Mouse (Mus musculus): ENCODE data around the gene Zfp386. TPM values are rescaled to one million over a fixed set of nuclear protein-coding genes. Genes with fewer than 3 reads are reported as not detected.

Gene Zfp386
- total and polyA plus RNA-seq, 3 experiments: 2.1 to 67.0 (median 55.8) TPM

DNA sequence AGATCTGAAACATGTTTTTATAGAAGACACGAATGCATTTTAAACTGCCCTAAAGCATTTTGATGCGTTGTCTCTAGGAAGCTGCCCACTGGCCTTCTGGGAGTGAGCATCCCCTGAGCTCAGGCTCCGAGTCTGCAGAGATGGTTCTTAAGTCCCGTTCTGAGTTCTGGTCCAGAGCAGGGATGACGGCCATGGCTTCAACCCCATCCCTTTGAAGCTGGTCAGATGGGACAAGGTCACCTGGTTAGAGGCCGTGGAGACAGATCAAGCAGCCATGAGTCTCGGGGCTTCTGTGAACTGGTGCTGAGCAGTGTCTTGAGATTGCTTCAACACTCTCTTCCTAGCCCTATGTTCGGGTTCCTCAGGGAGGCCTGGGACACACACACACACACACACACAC, 49.6 kb downstream of the Zfp386 start:
- DNase-seq (ENCODE audit: low spot score) (no peak), ATAC-seq (ENCODE audit: extremely low read depth, insufficient number of reproducible peaks, low FRiP score, poor library complexity, severe bottlenecking) (no peak)
- H3K36me3 ChIP-seq (replicated peaks): no peaks in the 10 kb centered on the region
- H3K4me1 ChIP-seq (ENCODE audit: insufficient read depth, low read depth, low read length): no peaks in the 10 kb centered on the region
- H3K27me3 ChIP-seq (ENCODE audit: insufficient read depth, low read length): no peaks in the 10 kb centered on the region
- peaks cover 3% of the 10 kb centered on the region for H3K9me3 ChIP-seq (replicated peaks)
- no peak for TF ChIP-seq GATA2 (IDR thresholded peaks at IDR 0.05; ENCODE audit: borderline replicate concordance, low read depth, low read length)
- TF ChIP-seq POLR2AphosphoS5 (IDR thresholded peaks at IDR 0.05; ENCODE audit: insufficient replicate concordance, low read depth, low read length): no peak
- no peak for TF ChIP-seq CTCF (IDR thresholded peaks at IDR 0.05; ENCODE audit: low read depth, low read length)
- TF ChIP-seq TAL1 (conservative IDR thresholded peaks at IDR 0.05; ENCODE audit: low read depth, low read length): no peak
- TF ChIP-seq GATA1 (IDR thresholded peaks at IDR 0.05; ENCODE audit: borderline replicate concordance, low read length): no peak
- H3K4me3 ChIP-seq (ENCODE audit: low read depth, low read length): no peak overlapping the region

GRCm38 (mm10) chr12:116101945-116102344, 54.4 kb downstream of the Zfp386 start:
- H3K4me3 ChIP-seq (ENCODE audit: low read depth, low read length): no peak overlapping the region
- no peak for ATAC-seq (ENCODE audit: extremely low read depth, insufficient number of reproducible peaks, low FRiP score, poor library complexity, severe bottlenecking)

GRCm38 (mm10) chr12:116109451-116110353, 62.2 kb downstream of the Zfp386 start:
- no peak overlapping the region for H3K4me3 ChIP-seq (ENCODE audit: low read depth, low read length)
- no peaks in the 10 kb centered on the region for H3K27me3 ChIP-seq (ENCODE audit: insufficient read depth, low read length)
- H3K36me3 ChIP-seq (replicated peaks): no peaks in the 10 kb centered on the region
- no peak for DNase-seq (ENCODE audit: low spot score)
- ATAC-seq (ENCODE audit: extremely low read depth, insufficient number of reproducible peaks, low FRiP score, poor library complexity, severe bottlenecking): no peak
- no peaks in the 10 kb centered on the region for H3K9me3 ChIP-seq (replicated peaks)
- no peaks in the 10 kb centered on the region for H3K4me1 ChIP-seq (ENCODE audit: insufficient read depth, low read depth, low read length)
- TF ChIP-seq TAL1 (conservative IDR thresholded peaks at IDR 0.05; ENCODE audit: low read depth, low read length) (no peak), GATA1 (IDR thresholded peaks at IDR 0.05; ENCODE audit: borderline replicate concordance, low read length) (no peak), POLR2AphosphoS5 (IDR thresholded peaks at IDR 0.05; ENCODE audit: insufficient replicate concordance, low read depth, low read length) (no peak), GATA2 (IDR thresholded peaks at IDR 0.05; ENCODE audit: borderline replicate concordance, low read depth, low read length) (no peak), CTCF (IDR thresholded peaks at IDR 0.05; ENCODE audit: low read depth, low read length) (no peak)

More at GRCm38 (mm10) chr12:116101945-116102344, 54.4 kb downstream of the Zfp386 start:
- Histone ChIP-seq H3K36me3 (replicated peaks) (no peaks in the 10 kb centered on the region), H3K27me3 (ENCODE audit: insufficient read depth, low read length) (no peaks in the 10 kb centered on the region), H3K4me1 (ENCODE audit: insufficient read depth, low read depth, low read length) (no peaks in the 10 kb centered on the region), H3K9me3 (replicated peaks) (no peaks in the 10 kb centered on the region)
- no peak for DNase-seq (ENCODE audit: low spot score)
- TF ChIP-seq POLR2AphosphoS5 (IDR thresholded peaks at IDR 0.05; ENCODE audit: insufficient replicate concordance, low read depth, low read length) (no peak), CTCF (IDR thresholded peaks at IDR 0.05; ENCODE audit: low read depth, low read length) (no peak), TAL1 (conservative IDR thresholded peaks at IDR 0.05; ENCODE audit: low read depth, low read length) (no peak), GATA1 (IDR thresholded peaks at IDR 0.05; ENCODE audit: borderline replicate concordance, low read length) (no peak), GATA2 (IDR thresholded peaks at IDR 0.05; ENCODE audit: borderline replicate concordance, low read depth, low read length) (no peak)

- ATAC-seq (ENCODE audit: extremely low read depth, insufficient number of reproducible peaks, low FRiP score, poor library complexity, severe bottlenecking): no peak
- Histone ChIP-seq H3K4me1 (ENCODE audit: insufficient read depth, low read depth, low read length) (no peaks in the 10 kb centered on the region), H3K27me3 (ENCODE audit: insufficient read depth, low read length) (no peaks in the 10 kb centered on the region), H3K4me3 (ENCODE audit: low read depth, low read length) (no peak overlapping the region), H3K36me3 (replicated peaks) (no peaks in the 10 kb centered on the region), H3K9me3 (replicated peaks) (no peaks in the 10 kb centered on the region)
- no peak for DNase-seq (ENCODE audit: low spot score)
- TF ChIP-seq CTCF (IDR thresholded peaks at IDR 0.05; ENCODE audit: low read depth, low read length): no peak
- no peak for TF ChIP-seq TAL1 (conservative IDR thresholded peaks at IDR 0.05; ENCODE audit: low read depth, low read length)
- no peak for TF ChIP-seq POLR2AphosphoS5 (IDR thresholded peaks at IDR 0.05; ENCODE audit: insufficient replicate concordance, low read depth, low read length)
- no peak for TF ChIP-seq GATA2 (IDR thresholded peaks at IDR 0.05; ENCODE audit: borderline replicate concordance, low read depth, low read length)
- no peak for TF ChIP-seq GATA1 (IDR thresholded peaks at IDR 0.05; ENCODE audit: borderline replicate concordance, low read length)
Measured at GRCm38 (mm10) chr12:116111007-116111694, 63.6 kb downstream of the Zfp386 start.

Other genes with a start within 250 kb of the Zfp386 start
- not detected in 2 replicates for gene Vipr2, start 30.0 kb downstream of the Zfp386 start, total RNA-seq (2014; fragmentation: Nextera tagmentation)
- 0.16 and 0.17 TPM in 2 replicates for gene Vipr2, start 30.0 kb downstream of the Zfp386 start, total RNA-seq (2017)
- gene Vipr2, start 30.0 kb downstream of the Zfp386 start, polyA plus RNA-seq (2012): not detected in 2 replicates
- 24.9 and 30.0 TPM in 2 replicates for gene Wdr60, start 215.3 kb downstream of the Zfp386 start, total RNA-seq (2014; fragmentation: Nextera tagmentation)
- gene Wdr60, start 215.3 kb downstream of the Zfp386 start, total RNA-seq (2017): 49.5 and 68.6 TPM in 2 replicates
- gene Wdr60, start 215.3 kb downstream of the Zfp386 start, polyA plus RNA-seq (2012): 10.7 and 13.5 TPM in 2 replicates
- gene Gm11027, start 227.7 kb downstream of the Zfp386 start, total RNA-seq (2014; fragmentation: Nextera tagmentation): not detected in 2 replicates
- gene Gm11027, start 227.7 kb downstream of the Zfp386 start, total RNA-seq (2017): not detected in 2 replicates
- gene Gm11027, start 227.7 kb downstream of the Zfp386 start, polyA plus RNA-seq (2012): not detected in 2 replicates
- 87.5 and 91.7 TPM in 2 replicates for gene Esyt2, start 233.5 kb downstream of the Zfp386 start, total RNA-seq (2014; fragmentation: Nextera tagmentation)
- 145 and 147 TPM in 2 replicates for gene Esyt2, start 233.5 kb downstream of the Zfp386 start, total RNA-seq (2017)
- gene Esyt2, start 233.5 kb downstream of the Zfp386 start, polyA plus RNA-seq (2012): 22.4 and 23.4 TPM in 2 replicates